Mouse (Mus musculus) spleen, adult 2 months (tissue): ENCODE measurements around the gene Padi6.

Experiments used
- CTCF ChIP-seq: fragments of 200-500 bp; IDR thresholded peaks from 2 replicates; pipeline ENCODE4 v1.5.1; 2011; ENCODE audit warnings: mild to moderate bottlenecking, inconsistent platforms; ENCODE audit not compliant: insufficient read depth, insufficient read length, insufficient replicate concordance; ENCODE audit errors: extremely low read depth
- POLR2A ChIP-seq: fragments of 200-500 bp; IDR thresholded peaks from 2 replicates; pipeline ENCODE4 v1.6.1; 2011; ENCODE audit warnings: low read depth, low read length, inconsistent platforms

- TF ChIP-seq CTCF (no peak), POLR2A (no peak)
These were observed 53.5 kb downstream of the Padi6 start for GRCm38 (mm10) chr4:140688826-140689425.
